Mouse (Mus musculus): ENCODE results near the gene Tprkb. TPM values are rescaled to one million over a fixed set of nuclear protein-coding genes. Genes with fewer than 3 reads are reported as not detected.
"Not testable (repeated sequence)": the region's sequence is repeated elsewhere in the genome, so short reads cannot be mapped to it uniquely, and the experiment has no call there.

Gene Tprkb
- 30.6 and 35.9 TPM in 2 replicates for polyA plus RNA-seq (2016; fragmentation: Nextera tagmentation; extraction: Ambion mirVana)

GRCm38 (mm10) chr6:85911587-85911986 is at the start of gene Tprkb:
Tprkb (plus strand) TSS chr6:85911865.
- no peak for DNase-seq (ENCODE audit: low spot score)
- WGBS, result 88% methylated on average over 3 of the region's 3 CpGs
- Histone ChIP-seq H3K36me3 (0 out of 2 replicates have a peak, but pooled peaks cover 2% of the 10 kb centered on the region), H3K4me1 (peaks cover 16% of the 10 kb centered on the region), H3K27ac (replicated peaks) (no peak within 1 kb of the TSS), H3K4me3 (no peak within 1 kb of the TSS), H3K27me3 (ENCODE audit: low read depth, poor library complexity, severe bottlenecking) (no peaks in the 10 kb centered on the region), H3K9me3 (replicated peaks) (no peaks in the 10 kb centered on the region)

GRCm38 (mm10) chr6:85862565-85862964 is 49.1 kb upstream of the Tprkb start:
- 83% methylated on average over 3 of the region's 3 CpGs for WGBS
- DNase-seq (ENCODE audit: low spot score), result no peak
- no peaks in the 10 kb centered on the region for H3K36me3 ChIP-seq
- no peaks in the 10 kb centered on the region for H3K9me3 ChIP-seq (replicated peaks)
- H3K4me3 ChIP-seq, result no peak overlapping the region
- no peak overlapping the region for H3K27ac ChIP-seq (replicated peaks)
- H3K4me1 ChIP-seq, result no peaks in the 10 kb centered on the region
- no peaks in the 10 kb centered on the region for H3K27me3 ChIP-seq (ENCODE audit: low read depth, poor library complexity, severe bottlenecking)

GRCm38 (mm10) chr6:85863136-85863535 is 48.5 kb upstream of the Tprkb start:
- H3K9me3 ChIP-seq (replicated peaks), result no peaks in the 10 kb centered on the region
- H3K36me3 ChIP-seq, result no peaks in the 10 kb centered on the region
- no peak overlapping the region for H3K4me3 ChIP-seq
- no peaks in the 10 kb centered on the region for H3K4me1 ChIP-seq
- no peaks in the 10 kb centered on the region for H3K27me3 ChIP-seq (ENCODE audit: low read depth, poor library complexity, severe bottlenecking)
- no peak overlapping the region for H3K27ac ChIP-seq (replicated peaks)
- DNase-seq (ENCODE audit: low spot score), result no peak
- 92% methylated on average over 2 of the region's 2 CpGs for WGBS

GRCm38 (mm10) chr6:85863840-85864239 is 47.8 kb upstream of the Tprkb start:
- no peak for DNase-seq (ENCODE audit: low spot score)
- Histone ChIP-seq H3K4me1 (no peaks in the 10 kb centered on the region), H3K36me3 (no peaks in the 10 kb centered on the region), H3K27ac (replicated peaks) (no peak overlapping the region), H3K4me3 (no peak overlapping the region), H3K27me3 (ENCODE audit: low read depth, poor library complexity, severe bottlenecking) (no peaks in the 10 kb centered on the region), H3K9me3 (replicated peaks) (no peaks in the 10 kb centered on the region)
- WGBS, result 95% methylated on average over 2 of the region's 2 CpGs

- H3K27me3 ChIP-seq (ENCODE audit: low read depth, poor library complexity, severe bottlenecking); H3K36me3 ChIP-seq; H3K4me1 ChIP-seq; H3K27ac ChIP-seq (replicated peaks); H3K4me3 ChIP-seq; H3K9me3 ChIP-seq (replicated peaks); DNase-seq (ENCODE audit: low spot score): not testable (repeated sequence)
- WGBS, result 74% methylated on average over 6 of the region's 7 CpGs
These were observed 46.6 kb upstream of the Tprkb start for GRCm38 (mm10) chr6:85864900-85865639.

GRCm38 (mm10) chr6:85866166-85866565 is 45.5 kb upstream of the Tprkb start:
- DNase-seq (ENCODE audit: low spot score); H3K4me3 ChIP-seq; H3K27me3 ChIP-seq (ENCODE audit: low read depth, poor library complexity, severe bottlenecking); H3K4me1 ChIP-seq; H3K27ac ChIP-seq (replicated peaks); H3K9me3 ChIP-seq (replicated peaks); H3K36me3 ChIP-seq: not testable (repeated sequence)
- WGBS, result 87% methylated on average over 3 of the region's 3 CpGs

- H3K27ac ChIP-seq (replicated peaks); H3K9me3 ChIP-seq (replicated peaks); H3K4me3 ChIP-seq; H3K27me3 ChIP-seq (ENCODE audit: low read depth, poor library complexity, severe bottlenecking); H3K4me1 ChIP-seq; DNase-seq (ENCODE audit: low spot score); H3K36me3 ChIP-seq: not testable (repeated sequence)
- 90% methylated on average over 1 of the region's 1 CpGs for WGBS
These were observed 44.7 kb upstream of the Tprkb start for GRCm38 (mm10) chr6:85866995-85867394.

- Histone ChIP-seq H3K27me3 (ENCODE audit: low read depth, poor library complexity, severe bottlenecking) (no peaks in the 10 kb centered on the region), H3K27ac (replicated peaks) (no peak overlapping the region), H3K4me3 (no peak overlapping the region), H3K9me3 (replicated peaks) (no peaks in the 10 kb centered on the region), H3K4me1 (no peaks in the 10 kb centered on the region), H3K36me3 (no peaks in the 10 kb centered on the region)
- WGBS, result 77% methylated on average over 8 of the region's 8 CpGs
- no peak for DNase-seq (ENCODE audit: low spot score)
These were observed 43.7 kb upstream of the Tprkb start for GRCm38 (mm10) chr6:85867726-85868690.

- not testable (repeated sequence) for DNase-seq (ENCODE audit: low spot score); H3K27me3 ChIP-seq (ENCODE audit: low read depth, poor library complexity, severe bottlenecking); H3K27ac ChIP-seq (replicated peaks); H3K9me3 ChIP-seq (replicated peaks); H3K36me3 ChIP-seq; H3K4me3 ChIP-seq; H3K4me1 ChIP-seq
- 87% methylated on average over 5 of the region's 5 CpGs for WGBS
These were observed 42.7 kb upstream of the Tprkb start, which contains the start of gene Nat8f2 for GRCm38 (mm10) chr6:85869006-85869405. Nat8f2 (minus strand) TSS chr6:85869158.

GRCm38 (mm10) chr6:85883246-85883645 is 28.4 kb upstream of the Tprkb start:
- peaks cover 19% of the 10 kb centered on the region for H3K9me3 ChIP-seq (replicated peaks)
- H3K4me1 ChIP-seq; H3K27ac ChIP-seq (replicated peaks); H3K36me3 ChIP-seq; H3K27me3 ChIP-seq (ENCODE audit: low read depth, poor library complexity, severe bottlenecking); DNase-seq (ENCODE audit: low spot score); H3K4me3 ChIP-seq: not testable (repeated sequence)
- 91% methylated on average over 9 of the region's 9 CpGs for WGBS

GRCm38 (mm10) chr6:85884311-85884710 is 27.4 kb upstream of the Tprkb start:
- no peak overlapping the region for H3K27ac ChIP-seq (replicated peaks)
- DNase-seq (ENCODE audit: low spot score), result no peak
- H3K9me3 ChIP-seq (replicated peaks), result peaks cover 19% of the 10 kb centered on the region
- H3K36me3 ChIP-seq, result no peaks in the 10 kb centered on the region
- H3K27me3 ChIP-seq (ENCODE audit: low read depth, poor library complexity, severe bottlenecking), result no peaks in the 10 kb centered on the region
- H3K4me1 ChIP-seq, result no peaks in the 10 kb centered on the region
- WGBS, result 86% methylated on average over 1 of the region's 1 CpGs
- no peak overlapping the region for H3K4me3 ChIP-seq

GRCm38 (mm10) chr6:85888961-85889360 is 22.7 kb upstream of the Tprkb start:
- H3K27ac ChIP-seq (replicated peaks), result no peak overlapping the region
- peaks cover 23% of the 10 kb centered on the region for H3K9me3 ChIP-seq (replicated peaks)
- DNase-seq (ENCODE audit: low spot score), result peak; percentile 5
- H3K36me3 ChIP-seq, result no peaks in the 10 kb centered on the region
- 86% methylated on average over 2 of the region's 2 CpGs for WGBS
- H3K27me3 ChIP-seq (ENCODE audit: low read depth, poor library complexity, severe bottlenecking), result no peaks in the 10 kb centered on the region
- H3K4me1 ChIP-seq, result no peaks in the 10 kb centered on the region
- H3K4me3 ChIP-seq, result no peak overlapping the region
